Mouse (Mus musculus) Muller cell, postnatal 12 days (primary cell): ENCODE results near the gene Zswim9.
A peak's percentile ranks its signal among the peaks of the same experiment; 100 is the strongest.

Experiments used
- DNase-seq: peaks from one replicate; pipeline ENCODE4 v3.0.0-alpha.2; 2015; ENCODE audit errors: inconsistent ontology term

The Zswim9 gene

GRCm38 (mm10) chr7:13278308-13278891, at the start of gene Zswim9:
Zswim9 (minus strand) TSS chr7:13278721.
- DNase-seq, result peak; percentile 93

GRCm38 (mm10) chr7:13324316-13324715, 45.8 kb upstream of the Zswim9 start, which contains the start of gene Pla2g4c:
Pla2g4c (plus strand) TSS chr7:13324655.
- no peak for DNase-seq

GRCm38 (mm10) chr7:13321424-13321823, 42.9 kb upstream of the Zswim9 start:
- no peak for DNase-seq

- DNase-seq, result no peak
These were observed 35.6 kb upstream of the Zswim9 start for GRCm38 (mm10) chr7:13314095-13314597.

- no peak for DNase-seq
These were observed 32.9 kb upstream of the Zswim9 start for GRCm38 (mm10) chr7:13311401-13311800.

GRCm38 (mm10) chr7:13310493-13311199, 32.1 kb upstream of the Zswim9 start:
- DNase-seq, result no peak

- no peak for DNase-seq
These were observed 30.9 kb upstream of the Zswim9 start for GRCm38 (mm10) chr7:13309407-13309806.

- DNase-seq, result no peak
These were observed 24.9 kb upstream of the Zswim9 start for GRCm38 (mm10) chr7:13303372-13303771.

- no peak for DNase-seq
These were observed 24.3 kb upstream of the Zswim9 start for GRCm38 (mm10) chr7:13302780-13303179.

- no peak for DNase-seq
These were observed 23.1 kb upstream of the Zswim9 start for GRCm38 (mm10) chr7:13301643-13302042.

GRCm38 (mm10) chr7:13298821-13299220, 20.3 kb upstream of the Zswim9 start:
- no peak for DNase-seq

- no peak for DNase-seq
These were observed 19.1 kb upstream of the Zswim9 start for GRCm38 (mm10) chr7:13297636-13298035.

- no peak for DNase-seq
These were observed 16.7 kb upstream of the Zswim9 start for GRCm38 (mm10) chr7:13295256-13295655.

GRCm38 (mm10) chr7:13293878-13294855, 15.6 kb upstream of the Zswim9 start:
- peak; percentile 30 for DNase-seq

GRCm38 (mm10) chr7:13291370-13291769, 12.8 kb upstream of the Zswim9 start:
- no peak for DNase-seq

GRCm38 (mm10) chr7:13290041-13290675, 11.6 kb upstream of the Zswim9 start:
- peak; percentile 75 for DNase-seq

GRCm38 (mm10) chr7:13288621-13289020, 10.1 kb upstream of the Zswim9 start:
- DNase-seq, result peak; percentile 32

GRCm38 (mm10) chr7:13278957-13279356, 436 bp upstream of the Zswim9 start:
- DNase-seq, result peak; percentile 4

GRCm38 (mm10) chr7:13277833-13278232, 688 bp downstream of the Zswim9 start:
- DNase-seq, result no peak

- DNase-seq, result no peak
These were observed 1.4 kb downstream of the Zswim9 start, which contains the start of gene Lig1 for GRCm38 (mm10) chr7:13277081-13277480. Lig1 (plus strand) TSS chr7:13277283.

GRCm38 (mm10) chr7:13271704-13272103, 6.8 kb downstream of the Zswim9 start:
- no peak for DNase-seq
